Mouse (Mus musculus) embryonic fibroblast, embryonic 13.5 days (primary cell): ENCODE data around the gene Nrp2.

Experiments
- CTCF ChIP-seq: IDR thresholded peaks from 2 replicates; pipeline ENCODE4 v1.5.1; 2011; ENCODE audit warnings: mild to moderate bottlenecking, control low read depth, low read length, moderate library complexity, borderline replicate concordance; ENCODE audit not compliant: insufficient read depth
- POLR2A ChIP-seq: IDR thresholded peaks from 2 replicates; pipeline ENCODE4 v1.6.1; 2011; ENCODE audit warnings: low read depth, mild to moderate bottlenecking, control low read depth, low read length, moderate library complexity

- no peak for TF ChIP-seq CTCF
- TF ChIP-seq POLR2A = no peak
These were observed 48.6 kb upstream of the Nrp2 start for GRCm38 (mm10) chr1:62654436-62654835.
